Mouse (Mus musculus) liver, embryonic 14.5 days (tissue): ENCODE measurements around the gene Tfpt. TPM values are rescaled to one million over a fixed set of nuclear protein-coding genes. Genes with fewer than 3 reads are reported as not detected.
"Not testable (repeated sequence)": the region's sequence is repeated elsewhere in the genome, so short reads cannot be mapped to it uniquely, and the experiment has no call there.

Source experiments
- ATAC-seq: fragments of 200-750 bp; cut with Nextera tagmentation; 2 replicates; pipeline ENCODE4 v1.8.0; 2017; ENCODE audit warnings: moderate number of reproducible peaks, mild to moderate bottlenecking, moderate library complexity; ENCODE audit not compliant: insufficient read depth
- DNase-seq, 3 experiments: peaks; one replicate each; pipeline ENCODE4 v3.0.0-alpha.2; 2012 to 2013; ENCODE audit warnings: low read depth in 3 of 3, low spot score in 3 of 3
- H3K27ac ChIP-seq: fragments of 300-500 bp; sonication (generic); 2 replicates; pipeline ENCODE4 v1.5.1; 2014; ENCODE audit warnings: moderate library complexity, mild to moderate bottlenecking, control low read depth, inconsistent platforms
- H3K27me3 ChIP-seq: fragments of 300-500 bp; sonication (generic); 2 replicates; pipeline ENCODE4 v1.6.1; 2014; ENCODE audit warnings: mild to moderate bottlenecking, low read length, moderate library complexity; ENCODE audit not compliant: control insufficient read depth, insufficient read depth
- H3K36me3 ChIP-seq: fragments of 300-500 bp; sonication (generic); replicated peaks from 2 replicates; pipeline ENCODE4 v1.6.1; 2014; ENCODE audit warnings: low read depth; ENCODE audit not compliant: control insufficient read depth, insufficient read depth
- H3K4me1 ChIP-seq, 2 experiments: fragments of 200-500 bp in 1 of 2; fragments of 300-500 bp in 1 of 2; sonication (generic) in 1 of 2; replicated peaks; 2 replicates each; pipeline ENCODE4 v1.6.1; 2012 to 2014; ENCODE audit warnings: antibody characterized with exemption in 1 of 2, inconsistent platforms in 1 of 2, low read length in 1 of 2; ENCODE audit not compliant: control insufficient read depth in 2 of 2, insufficient read depth in 2 of 2
- H3K4me2 ChIP-seq: fragments of 300-500 bp; sonication (generic); 2 replicates; pipeline ENCODE4 v1.6.1; 2014; ENCODE audit warnings: low read depth, mild to moderate bottlenecking, control low read depth, moderate library complexity
- H3K4me3 ChIP-seq, 2 experiments: fragments of 200-500 bp in 1 of 2; fragments of 300-500 bp in 1 of 2; sonication (generic) in 1 of 2; 2 replicates each; pipeline ENCODE4 v1.5.1; 2012 to 2014; ENCODE audit warnings: low read depth in 2 of 2, low read length in 2 of 2, mild to moderate bottlenecking in 2 of 2, control low read depth in 1 of 2, inconsistent platforms in 1 of 2, moderate library complexity in 1 of 2; ENCODE audit not compliant: insufficient read depth in 1 of 2
- H3K9ac ChIP-seq: fragments of 300-500 bp; sonication (generic); replicated peaks from 2 replicates; pipeline ENCODE4 v1.6.1; 2014; ENCODE audit warnings: mild to moderate bottlenecking, control low read depth, moderate library complexity
- H3K9me3 ChIP-seq: fragments of 300-500 bp; sonication (generic); 2 replicates; pipeline ENCODE4 v1.6.1; 2016; ENCODE audit warnings: low read length, mixed read lengths; ENCODE audit not compliant: control insufficient read depth
- CTCF ChIP-seq: IDR thresholded peaks from 2 replicates; pipeline ENCODE4 v1.5.1; 2016; ENCODE audit warnings: antibody characterized with exemption, low read depth, control low read depth
- EP300 ChIP-seq: IDR thresholded peaks from 2 replicates; pipeline ENCODE4 v1.6.1; 2016; ENCODE audit warnings: antibody characterized with exemption, low read depth
- WGBS: fragments of 180-500 bp; shearing (Covaris S2); extraction: QIAGEN DNeasy Blood & Tissue Kit; methylation state at CpG from one replicate; pipeline ENCODE4 v1.1.7; 2014; ENCODE audit not compliant: insufficient replicate concordance; 5-methylcytosine and 5-hydroxymethylcytosine counted together
- microRNA-seq: library from miRNA; unstranded; fragments of <30 nt; microRNA quantifications from one replicate; pipeline ENCODE4, GENCODE M21; 2016
- polyA plus RNA-seq, 2 experiments: library from polyadenylated mRNA; depleted of rRNA in 1 of 2; stranded (reverse) in 1 of 2; unstranded in 1 of 2; fragments of >200 nt; fragmentation: Nextera tagmentation in 1 of 2; extraction: Ambion mirVana in 1 of 2; gene quantifications; 2 replicates each; pipeline versions ENCODE4 v1.2.1 to v1.2.3; 2012 to 2014

The Tfpt gene
- polyA plus RNA-seq, 2 experiments, result 7.7 to 10.7 TPM

- no peak overlapping the region for H3K9ac ChIP-seq
- no peaks in the 10 kb centered on the region for H3K36me3 ChIP-seq
- no peaks in the 10 kb centered on the region for H3K9me3 ChIP-seq
- DNase-seq (no peak), ATAC-seq (no peak)
- no peaks in the 10 kb centered on the region for H3K4me1 ChIP-seq
- H3K27ac ChIP-seq, result no peak overlapping the region
- 27% methylated on average over 5 of the region's 5 CpGs for WGBS
- H3K27me3 ChIP-seq, result no peaks in the 10 kb centered on the region
- H3K4me2 ChIP-seq, result no peak overlapping the region
- TF ChIP-seq EP300, result no peak
- TF ChIP-seq CTCF, result 0 out of 2 replicates have a peak, but pooled peaks have one; percentile 4
- no peak overlapping the region for H3K4me3 ChIP-seq
Observed at GRCm38 (mm10) chr7:3574216-3574615, 55.5 kb downstream of the Tfpt start.

- TF ChIP-seq CTCF (no peak), EP300 (no peak)
- Histone ChIP-seq H3K4me1 (no peaks in the 10 kb centered on the region), H3K9ac (no peak overlapping the region), H3K27ac (no peak overlapping the region), H3K4me2 (no peak overlapping the region), H3K36me3 (no peaks in the 10 kb centered on the region), H3K9me3 (no peaks in the 10 kb centered on the region), H3K27me3 (no peaks in the 10 kb centered on the region), H3K4me3 (no peak overlapping the region)
- DNase-seq, result no peak
- no peak for ATAC-seq
- 15% methylated on average over 1 of the region's 1 CpGs for WGBS
Observed at GRCm38 (mm10) chr7:3571847-3572246, 57.9 kb downstream of the Tfpt start.

GRCm38 (mm10) chr7:3570580-3570979, 59.1 kb downstream of the Tfpt start:
- ATAC-seq, H3K27me3 ChIP-seq, H3K27ac ChIP-seq, H3K9me3 ChIP-seq, H3K4me2 ChIP-seq, H3K4me3 ChIP-seq, H3K36me3 ChIP-seq, H3K4me1 ChIP-seq, DNase-seq, H3K9ac ChIP-seq: not testable (repeated sequence)
- 61% methylated on average over 3 of the region's 3 CpGs for WGBS

Small RNA genes within 50 kb of the gene (microRNA-seq; reads per million reads assigned to microRNA genes)
- not detected for gene Gm25100
- 1.3 reads per million for gene Mir3572

Other genes with a start within 250 kb of the Tfpt start
- 0.04 and 0.05 TPM in 2 replicates for gene Cacng8, start 239.2 kb downstream of the Tfpt start, polyA plus RNA-seq (2012; rRNA removed)
- gene Cacng8, start 239.2 kb downstream of the Tfpt start, polyA plus RNA-seq (2014; fragmentation: Nextera tagmentation; extraction: Ambion mirVana), result not detected in 2 replicates
- gene Cacng6, start 205.7 kb downstream of the Tfpt start, polyA plus RNA-seq (2012; rRNA removed), result not detected in 2 replicates
- gene Cacng6, start 205.7 kb downstream of the Tfpt start, polyA plus RNA-seq (2014; fragmentation: Nextera tagmentation; extraction: Ambion mirVana), result not detected in 2 replicates
- gene Tarm1, start 127.3 kb downstream of the Tfpt start, polyA plus RNA-seq (2012; rRNA removed), result 0.10 and 0.11 TPM in 2 replicates
- 0.18 and 0.32 TPM in 2 replicates for gene Tarm1, start 127.3 kb downstream of the Tfpt start, polyA plus RNA-seq (2014; fragmentation: Nextera tagmentation; extraction: Ambion mirVana)
- gene Oscar, start 13.8 kb downstream of the Tfpt start, polyA plus RNA-seq (2012; rRNA removed), result 0.03 and 0.06 TPM in 2 replicates
- gene Oscar, start 13.8 kb downstream of the Tfpt start, polyA plus RNA-seq (2014; fragmentation: Nextera tagmentation; extraction: Ambion mirVana), result not detected in 2 replicates
- 106 and 107 TPM in 2 replicates for gene Ndufa3, start 12.6 kb downstream of the Tfpt start, polyA plus RNA-seq (2012; rRNA removed)
- 351 and 354 TPM in 2 replicates for gene Ndufa3, start 12.6 kb downstream of the Tfpt start, polyA plus RNA-seq (2014; fragmentation: Nextera tagmentation; extraction: Ambion mirVana)
- gene Prpf31, start 56 bp upstream of the Tfpt start, polyA plus RNA-seq (2012; rRNA removed), result 19.9 and 28.4 TPM in 2 replicates
- 46.4 and 48.3 TPM in 2 replicates for gene Prpf31, start 56 bp upstream of the Tfpt start, polyA plus RNA-seq (2014; fragmentation: Nextera tagmentation; extraction: Ambion mirVana)
- gene Cnot3, start 15.3 kb upstream of the Tfpt start, polyA plus RNA-seq (2012; rRNA removed), result 27.0 and 30.2 TPM in 2 replicates
- 20.2 and 20.8 TPM in 2 replicates for gene Cnot3, start 15.3 kb upstream of the Tfpt start, polyA plus RNA-seq (2014; fragmentation: Nextera tagmentation; extraction: Ambion mirVana)
- gene Leng1, start 35.9 kb upstream of the Tfpt start, polyA plus RNA-seq (2012; rRNA removed), result 1.7 and 3.3 TPM in 2 replicates
- gene Leng1, start 35.9 kb upstream of the Tfpt start, polyA plus RNA-seq (2014; fragmentation: Nextera tagmentation; extraction: Ambion mirVana), result 4.0 and 4.3 TPM in 2 replicates
- gene Tmc4, start 47.6 kb upstream of the Tfpt start, polyA plus RNA-seq (2012; rRNA removed), result 5.5 and 7.6 TPM in 2 replicates
- gene Tmc4, start 47.6 kb upstream of the Tfpt start, polyA plus RNA-seq (2014; fragmentation: Nextera tagmentation; extraction: Ambion mirVana), result 5.7 and 6.7 TPM in 2 replicates
- gene Tsen34, start 62.9 kb upstream of the Tfpt start, polyA plus RNA-seq (2012; rRNA removed), result 22.8 and 25.3 TPM in 2 replicates
- 34.4 and 34.6 TPM in 2 replicates for gene Tsen34, start 62.9 kb upstream of the Tfpt start, polyA plus RNA-seq (2014; fragmentation: Nextera tagmentation; extraction: Ambion mirVana)
- 10.3 and 11.6 TPM in 2 replicates for gene Mboat7, start 63.6 kb upstream of the Tfpt start, polyA plus RNA-seq (2012; rRNA removed)
- 11.5 and 13.0 TPM in 2 replicates for gene Mboat7, start 63.6 kb upstream of the Tfpt start, polyA plus RNA-seq (2014; fragmentation: Nextera tagmentation; extraction: Ambion mirVana)
- gene Rps9, start 74.1 kb upstream of the Tfpt start, polyA plus RNA-seq (2012; rRNA removed), result 680 and 1,914 TPM in 2 replicates
- gene Rps9, start 74.1 kb upstream of the Tfpt start, polyA plus RNA-seq (2014; fragmentation: Nextera tagmentation; extraction: Ambion mirVana), result 960 and 985 TPM in 2 replicates
- gene Pirb, start 90.5 kb upstream of the Tfpt start, polyA plus RNA-seq (2012; rRNA removed), result 1.6 TPM in 2 replicates
- gene Pirb, start 90.5 kb upstream of the Tfpt start, polyA plus RNA-seq (2014; fragmentation: Nextera tagmentation; extraction: Ambion mirVana), result 1.8 and 2.2 TPM in 2 replicates
- 0.06 and 0.11 TPM in 2 replicates for gene Gm15448, start 195.8 kb upstream of the Tfpt start, polyA plus RNA-seq (2012; rRNA removed)
- 0.23 TPM in 1 of 2 replicates, not detected in the other for gene Gm15448, start 195.8 kb upstream of the Tfpt start, polyA plus RNA-seq (2014; fragmentation: Nextera tagmentation; extraction: Ambion mirVana)
- 0.39 and 0.53 TPM in 2 replicates for gene Pira2, start 215.1 kb upstream of the Tfpt start, polyA plus RNA-seq (2012; rRNA removed)
- gene Pira2, start 215.1 kb upstream of the Tfpt start, polyA plus RNA-seq (2014; fragmentation: Nextera tagmentation; extraction: Ambion mirVana), result 1.5 and 1.9 TPM in 2 replicates